Mouse (Mus musculus): ENCODE results near the gene Galnt14.

DNA sequence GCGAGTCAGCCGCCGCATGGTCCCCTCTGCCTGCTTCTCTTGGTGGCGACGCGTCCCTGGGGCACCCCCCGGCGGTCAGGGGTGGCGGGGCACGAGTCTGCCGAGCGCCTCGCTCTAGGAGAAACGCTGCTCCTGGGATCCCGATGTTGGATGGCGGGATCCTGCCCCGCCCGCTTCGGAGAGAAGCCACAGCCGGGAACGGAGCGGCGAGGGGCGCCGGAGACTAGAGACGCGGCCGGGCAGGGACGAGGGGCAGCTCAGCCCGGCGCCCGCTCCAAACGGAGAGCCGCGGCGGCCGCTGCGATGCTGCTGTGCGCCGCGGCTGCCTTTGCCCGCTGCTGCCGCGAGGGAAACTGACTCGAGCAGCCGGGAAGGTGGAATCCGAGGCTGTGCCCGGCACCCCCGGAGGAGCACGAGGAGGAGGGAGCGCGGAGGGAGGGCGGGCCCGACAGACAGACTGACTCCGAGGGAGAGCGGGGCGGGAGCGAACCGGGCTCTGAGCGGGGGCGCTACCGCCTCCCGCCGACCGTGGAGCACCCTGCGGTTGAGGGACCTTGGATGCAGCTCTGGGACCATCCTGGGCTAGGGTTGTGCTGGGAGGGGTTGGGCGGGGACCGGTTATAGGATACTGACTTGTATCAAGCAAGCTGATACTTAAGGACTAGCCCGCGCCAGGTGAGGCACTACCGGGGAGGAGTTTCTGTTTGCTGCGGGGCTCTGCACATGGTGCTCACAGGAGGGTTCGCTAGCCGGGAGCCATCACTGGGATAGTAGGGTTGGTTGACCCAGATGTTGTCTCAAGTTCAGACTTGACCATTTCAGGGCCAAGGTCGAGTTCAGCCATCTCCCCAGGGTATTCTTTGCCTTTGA lies at the start of gene Galnt14:
- TF ChIP-seq POLR2A (IDR thresholded peaks at IDR 0.05; ENCODE audit: insufficient read depth, low read length) (no peak), CTCF (IDR thresholded peaks at IDR 0.05; ENCODE audit: low read depth, low read length) (no peak)
